Mouse (Mus musculus): ENCODE measurements around the gene Trpm1. TPM values are rescaled to one million over a fixed set of nuclear protein-coding genes. Genes with fewer than 3 reads are reported as not detected.
"Not testable (repeated sequence)": the region's sequence is repeated elsewhere in the genome, so short reads cannot be mapped to it uniquely, and the experiment has no call there.

The Trpm1 gene
- not detected in 2 replicates for polyA plus RNA-seq (2012; ENCODE audit: insufficient read depth, insufficient read length, missing spikeins)

DNA sequence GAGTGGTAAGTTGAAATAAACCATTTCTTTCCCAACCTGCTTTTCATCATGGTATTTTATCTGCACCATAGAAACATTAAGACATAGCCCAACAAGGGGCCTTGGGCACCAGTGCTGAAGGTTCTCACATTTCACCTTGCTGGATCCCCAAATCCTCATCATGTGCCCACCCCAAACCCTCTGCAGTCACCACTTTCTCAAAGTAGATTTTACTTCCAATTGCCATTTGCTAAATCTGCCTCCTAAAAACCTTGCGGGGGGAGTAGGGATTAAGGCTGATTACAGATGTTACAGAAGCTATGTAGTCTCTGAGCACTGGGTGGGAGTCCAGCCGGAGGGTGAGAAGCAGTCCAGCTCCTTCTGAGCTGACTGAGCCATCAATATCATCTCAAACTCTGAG lies at the start of gene Trpm1:
Trpm1 (plus strand) TSS at position 301 of the 400 bp plus-strand sequence.
- H3K4me3 ChIP-seq (ENCODE audit: insufficient read depth, low read length), result no peak within 1 kb of the TSS
- H3K27ac ChIP-seq (ENCODE audit: insufficient read depth, low read depth, low read length), result no peak within 1 kb of the TSS
- TF ChIP-seq CTCF (IDR thresholded peaks at IDR 0.05; ENCODE audit: low read depth, low read length) (no peak), POLR2A (IDR thresholded peaks at IDR 0.05; ENCODE audit: borderline replicate concordance, low read depth, low read length) (no peak)
- no peaks in the 10 kb centered on the region for H3K4me1 ChIP-seq (ENCODE audit: control insufficient read depth, insufficient read depth, low read length)

- Histone ChIP-seq H3K4me1 (ENCODE audit: control insufficient read depth, insufficient read depth, low read length) (no peaks in the 10 kb centered on the region), H3K27ac (ENCODE audit: insufficient read depth, low read depth, low read length) (no peak overlapping the region), H3K4me3 (ENCODE audit: insufficient read depth, low read length) (no peak overlapping the region)
- TF ChIP-seq CTCF (IDR thresholded peaks at IDR 0.05; ENCODE audit: low read depth, low read length) (no peak), POLR2A (IDR thresholded peaks at IDR 0.05; ENCODE audit: borderline replicate concordance, low read depth, low read length) (no peak)
Observed at GRCm38 (mm10) chr7:64122131-64122715, 31.4 kb upstream of the Trpm1 start.

GRCm38 (mm10) chr7:64123721-64124120 lies 29.9 kb upstream of the Trpm1 start:
- no peak overlapping the region for H3K4me3 ChIP-seq (ENCODE audit: insufficient read depth, low read length)
- TF ChIP-seq POLR2A (IDR thresholded peaks at IDR 0.05; ENCODE audit: borderline replicate concordance, low read depth, low read length), result no peak
- no peak for TF ChIP-seq CTCF (IDR thresholded peaks at IDR 0.05; ENCODE audit: low read depth, low read length)

DNA sequence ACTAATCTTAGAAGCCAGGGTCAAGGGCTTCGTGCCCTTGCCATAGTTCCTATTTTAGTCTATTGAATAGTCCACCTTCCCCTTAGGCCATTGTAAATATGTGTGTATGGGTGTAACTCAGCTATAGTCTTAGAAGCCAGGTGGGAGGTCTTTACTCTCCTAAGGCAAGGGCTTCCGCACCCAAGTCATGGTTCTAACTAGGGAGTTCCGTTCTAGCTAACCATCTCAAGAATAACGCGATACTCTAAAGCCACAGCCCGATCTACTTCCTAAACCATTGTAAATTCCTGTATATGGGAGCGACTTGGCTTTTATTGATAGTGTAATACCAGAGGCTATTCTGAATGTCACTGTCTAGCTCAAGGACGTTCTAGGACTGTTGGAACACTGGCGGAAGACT lies 27.6 kb upstream of the Trpm1 start:
- not testable (repeated sequence) for H3K4me1 ChIP-seq (ENCODE audit: control insufficient read depth, insufficient read depth, low read length); H3K4me3 ChIP-seq (ENCODE audit: insufficient read depth, low read length); H3K27ac ChIP-seq (ENCODE audit: insufficient read depth, low read depth, low read length)

More at GRCm38 (mm10) chr7:64123721-64124120, 29.9 kb upstream of the Trpm1 start:
- Histone ChIP-seq H3K4me1 (ENCODE audit: control insufficient read depth, insufficient read depth, low read length) (no peaks in the 10 kb centered on the region), H3K27ac (ENCODE audit: insufficient read depth, low read depth, low read length) (no peak overlapping the region)

GRCm38 (mm10) chr7:64139866-64140265 lies 13.8 kb upstream of the Trpm1 start:
- no peak overlapping the region for H3K4me3 ChIP-seq (ENCODE audit: insufficient read depth, low read length)
- H3K27ac ChIP-seq (ENCODE audit: insufficient read depth, low read depth, low read length), result no peak overlapping the region
- H3K4me1 ChIP-seq (ENCODE audit: control insufficient read depth, insufficient read depth, low read length), result peaks cover 20% of the 10 kb centered on the region
- TF ChIP-seq CTCF (IDR thresholded peaks at IDR 0.05; ENCODE audit: low read depth, low read length), result no peak
- TF ChIP-seq POLR2A (IDR thresholded peaks at IDR 0.05; ENCODE audit: borderline replicate concordance, low read depth, low read length), result no peak

- Histone ChIP-seq H3K4me1 (ENCODE audit: control insufficient read depth, insufficient read depth, low read length) (peaks cover 20% of the 10 kb centered on the region), H3K4me3 (ENCODE audit: insufficient read depth, low read length) (peak overlapping the region; percentile 68), H3K27ac (ENCODE audit: insufficient read depth, low read depth, low read length) (peak overlapping the region; percentile 99)
- 0 out of 2 replicates have a peak, but pooled peaks have one; percentile 19 for TF ChIP-seq CTCF (IDR thresholded peaks at IDR 0.05; ENCODE audit: low read depth, low read length)
- TF ChIP-seq POLR2A (IDR thresholded peaks at IDR 0.05; ENCODE audit: borderline replicate concordance, low read depth, low read length), result no peak
Observed at GRCm38 (mm10) chr7:64141301-64142032, 12.2 kb upstream of the Trpm1 start.

GRCm38 (mm10) chr7:64149337-64149736 lies 4.3 kb upstream of the Trpm1 start:
- H3K4me1 ChIP-seq (ENCODE audit: control insufficient read depth, insufficient read depth, low read length), result no peaks in the 10 kb centered on the region
- no peak overlapping the region for H3K27ac ChIP-seq (ENCODE audit: insufficient read depth, low read depth, low read length)
- TF ChIP-seq POLR2A (IDR thresholded peaks at IDR 0.05; ENCODE audit: borderline replicate concordance, low read depth, low read length) (no peak), CTCF (IDR thresholded peaks at IDR 0.05; ENCODE audit: low read depth, low read length) (no peak)
- H3K4me3 ChIP-seq (ENCODE audit: insufficient read depth, low read length), result no peak overlapping the region

DNA sequence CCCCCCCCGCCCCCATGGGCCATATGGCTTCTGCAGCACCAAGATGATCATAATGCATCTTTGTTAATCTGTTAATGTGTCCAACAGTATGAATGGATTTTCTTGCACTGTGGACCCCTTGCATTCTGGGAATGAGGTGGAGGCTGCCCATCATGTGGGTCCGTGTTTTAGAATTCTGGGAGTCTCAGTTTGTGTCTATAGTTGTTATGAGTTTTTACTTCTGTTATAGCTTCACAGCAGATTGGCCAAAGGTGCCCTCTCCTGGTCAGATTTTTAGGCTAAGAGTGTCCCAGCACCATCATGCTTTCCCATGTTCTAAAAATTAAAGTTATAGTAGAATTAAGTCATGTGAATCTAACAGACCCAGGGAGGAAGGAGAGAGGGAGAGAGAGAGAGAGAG lies 3.9 kb upstream of the Trpm1 start:
- no peak overlapping the region for H3K4me3 ChIP-seq (ENCODE audit: insufficient read depth, low read length)
- H3K4me1 ChIP-seq (ENCODE audit: control insufficient read depth, insufficient read depth, low read length), result no peaks in the 10 kb centered on the region
- TF ChIP-seq POLR2A (IDR thresholded peaks at IDR 0.05; ENCODE audit: borderline replicate concordance, low read depth, low read length) (no peak), CTCF (IDR thresholded peaks at IDR 0.05; ENCODE audit: low read depth, low read length) (no peak)
- no peak overlapping the region for H3K27ac ChIP-seq (ENCODE audit: insufficient read depth, low read depth, low read length)

DNA sequence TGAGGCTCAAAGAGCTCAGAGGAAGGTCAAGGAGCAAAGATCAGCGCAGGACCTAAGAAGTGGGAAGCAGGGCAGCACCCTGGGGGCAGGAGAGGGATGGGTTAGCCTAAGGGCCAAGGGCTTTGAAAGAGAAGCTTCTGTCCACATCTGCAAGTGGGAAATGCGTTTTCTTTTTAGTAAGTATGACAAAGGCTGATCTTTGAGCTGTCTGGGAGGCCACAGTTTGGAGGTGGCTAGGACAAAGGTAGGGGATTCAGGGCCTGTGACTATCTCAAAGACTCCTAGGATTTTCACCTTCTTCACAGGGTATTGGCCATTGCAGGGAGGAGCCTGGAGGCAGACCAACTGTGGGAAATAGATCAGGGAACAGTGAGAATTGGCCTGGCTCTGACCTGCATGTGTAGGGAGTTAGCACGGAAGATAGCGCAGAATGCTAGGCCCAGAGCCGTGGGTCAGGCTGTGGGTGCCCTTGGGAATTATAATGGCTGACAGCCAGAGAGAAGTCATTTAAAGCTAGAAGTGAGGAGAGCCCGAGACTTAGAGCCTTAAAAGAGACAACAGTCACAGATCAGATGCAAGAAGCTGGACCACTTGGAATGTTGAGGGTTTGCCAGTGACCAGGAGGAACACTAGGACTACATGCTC lies 3.1 kb upstream of the Trpm1 start:
- Histone ChIP-seq H3K27ac (ENCODE audit: insufficient read depth, low read depth, low read length) (no peak overlapping the region), H3K4me3 (ENCODE audit: insufficient read depth, low read length) (no peak overlapping the region), H3K4me1 (ENCODE audit: control insufficient read depth, insufficient read depth, low read length) (no peaks in the 10 kb centered on the region)
- TF ChIP-seq POLR2A (IDR thresholded peaks at IDR 0.05; ENCODE audit: borderline replicate concordance, low read depth, low read length) (no peak), CTCF (IDR thresholded peaks at IDR 0.05; ENCODE audit: low read depth, low read length) (no peak)

GRCm38 (mm10) chr7:64155226-64155625 lies 1.6 kb downstream of the Trpm1 start:
- Histone ChIP-seq H3K4me3 (ENCODE audit: insufficient read depth, low read length) (no peak overlapping the region), H3K4me1 (ENCODE audit: control insufficient read depth, insufficient read depth, low read length) (no peaks in the 10 kb centered on the region), H3K27ac (ENCODE audit: insufficient read depth, low read depth, low read length) (no peak overlapping the region)
- no peak for TF ChIP-seq POLR2A (IDR thresholded peaks at IDR 0.05; ENCODE audit: borderline replicate concordance, low read depth, low read length)
- TF ChIP-seq CTCF (IDR thresholded peaks at IDR 0.05; ENCODE audit: low read depth, low read length), result no peak

Data from bone marrow macrophage, adult 2 months (primary cell).